In genomic region chr13:35851581-35851980, GRCm38 (mm10) we compare ENCODE assay signal across 22 mouse cellular contexts. TPM values are rescaled to one million over a fixed set of nuclear protein-coding genes. Genes with fewer than 3 reads are reported as not detected.
A peak's percentile ranks its signal among the peaks of the same experiment; 100 is the strongest.
DNase-seq lines count a peak whose midpoint lies in the region; ATAC-seq and TF ChIP-seq lines count a peak whose summit lies in the region.
"Had no signal": no experiment of that assay in that cellular context is flagged by ENCODE, and none has a peak within 500 bp of the region (broad histone marks: within the 10 kb centered on the region; RNA-seq: fewer than 3 reads in every experiment).

No protein-coding gene starts in this region.

- peaks cover 92% of the 10 kb centered on the region for H3K4me1 ChIP-seq in E14TG2a.4 (replicated peaks; ENCODE audit: low read depth, low read length)
- peaks cover 11% of the 10 kb centered on the region for H3K4me1 ChIP-seq in ES-Bruce4 (ENCODE audit: control insufficient read depth, insufficient read depth, low read length)
- peaks cover 19% of the 10 kb centered on the region for H3K4me1 ChIP-seq in cerebellum, adult 2 months (ENCODE audit: control insufficient read depth, insufficient read depth, low read length)
- H3K4me1 ChIP-seq in intestine, embryonic 16.5 days (ENCODE audit: control insufficient read depth, insufficient read depth, low read length): no peaks in the 10 kb centered on the region; the same call in 1 of the 2 replicates
- peaks cover 5% of the 10 kb centered on the region; the same call in 1 of the 2 replicates for H3K4me1 ChIP-seq in lung, postnatal 0 days (ENCODE audit: insufficient read depth, low read depth, low read length)
- H3K4me1 ChIP-seq: embryonic facial prominence, embryonic 12.5 days; forebrain, embryonic 15.5 days had no signal

- 41% methylated on average over 6 of the region's 6 CpGs for WGBS in cerebellum, adult 2 months
- WGBS in intestine, embryonic 16.5 days: 92% methylated on average over 6 of the region's 6 CpGs
- 93% methylated on average over 6 of the region's 6 CpGs for WGBS in lung, postnatal 0 days

- no peak for TF ChIP-seq EP300 in ES-Bruce4 (IDR thresholded peaks at IDR 0.05; ENCODE audit: insufficient read depth, low read depth, low read length)
- no peak for TF ChIP-seq EP300 in lung, postnatal 0 days (IDR thresholded peaks at IDR 0.05)

- H3K4me2 ChIP-seq in intestine, embryonic 16.5 days (ENCODE audit: low read depth, low read length): no peak overlapping the region
- no peak overlapping the region for H3K4me2 ChIP-seq in lung, postnatal 0 days (replicated peaks; ENCODE audit: low read depth, low read length)
- H3K4me2 ChIP-seq: embryonic facial prominence, embryonic 12.5 days; forebrain, embryonic 15.5 days; heart, embryonic 11.5 days; heart, embryonic 15.5 days; hindbrain, embryonic 14.5 days had no signal

- peak overlapping the region; percentile 79 for H3K4me3 ChIP-seq in E14TG2a.4 (replicated peaks; ENCODE audit: low read length)
- H3K4me3 ChIP-seq in ES-Bruce4 (ENCODE audit: low read depth, low read length): no peak overlapping the region
- H3K4me3 ChIP-seq in cerebellum, adult 2 months (replicated peaks; ENCODE audit: insufficient read depth, low read depth, low read length): no peak overlapping the region
- no peak overlapping the region for H3K4me3 ChIP-seq in intestine, embryonic 16.5 days (ENCODE audit: low read length)
- no peak overlapping the region for H3K4me3 ChIP-seq in lung, postnatal 0 days (ENCODE audit: low read depth, low read length)
- H3K4me3 ChIP-seq: embryonic facial prominence, embryonic 12.5 days; forebrain, embryonic 15.5 days; heart, embryonic 15.5 days; hindbrain, embryonic 10.5 days had no signal

- peak overlapping the region; percentile 51 for H3K27ac ChIP-seq in ES-Bruce4 (ENCODE audit: insufficient read depth, low read length)
- H3K27ac ChIP-seq in cerebellum, adult 2 months (ENCODE audit: insufficient read depth, low read length): no peak overlapping the region
- no peak overlapping the region for H3K27ac ChIP-seq in intestine, embryonic 16.5 days (ENCODE audit: low read length)
- no peak overlapping the region for H3K27ac ChIP-seq in lung, postnatal 0 days (ENCODE audit: low read length)
- H3K27ac ChIP-seq: embryonic facial prominence, embryonic 12.5 days; forebrain, embryonic 15.5 days; heart, embryonic 15.5 days; hindbrain, embryonic 10.5 days; hindbrain, embryonic 14.5 days had no signal

- TF ChIP-seq POLR2A in ES-Bruce4 (IDR thresholded peaks at IDR 0.05; ENCODE audit: insufficient read depth, low read length): no peak
- TF ChIP-seq POLR2A in cerebellum, adult 2 months (IDR thresholded peaks at IDR 0.05; ENCODE audit: borderline replicate concordance, insufficient read depth, low read length): no peak

- TF ChIP-seq CTCF in E14TG2a.4 (conservative IDR thresholded peaks at IDR 0.05; ENCODE audit: low read length) (no peak), ES-Bruce4 (IDR thresholded peaks at IDR 0.05; ENCODE audit: low read depth, low read length) (no peak)
- no peak for TF ChIP-seq CTCF in cerebellum, adult 2 months (IDR thresholded peaks at IDR 0.05; ENCODE audit: borderline replicate concordance, insufficient read depth, low read depth, low read length)
- TF ChIP-seq CTCF in lung, postnatal 0 days (IDR thresholded peaks at IDR 0.05): no peak

- DNase-seq in cerebellum, adult 2 months: peak; percentile 35 to 57
- DNase-seq in cerebellum, postnatal 10 days: peak; percentile 26 to 40
- no peak for DNase-seq in kidney, adult 8-10 months
- DNase-seq in lung, postnatal 0 days (ENCODE audit: low spot score): no peak
- DNase-seq: adrenal gland, adult 2 months; adrenal gland, postnatal 25 days; gastrocnemius, postnatal 10 days; heart, adult 18-20 months; kidney, adult 11 months had no signal

- H3K9me3 ChIP-seq in E14TG2a.4 (ENCODE audit: low read length) (no peaks in the 10 kb centered on the region), ES-Bruce4 (replicated peaks; ENCODE audit: control insufficient read depth, insufficient read depth, low read length, poor library complexity, severe bottlenecking) (no peaks in the 10 kb centered on the region)
- no peaks in the 10 kb centered on the region for H3K9me3 ChIP-seq in intestine, embryonic 16.5 days (ENCODE audit: control insufficient read depth, low read length)
- H3K9me3 ChIP-seq in lung, postnatal 0 days (ENCODE audit: low read length): no peaks in the 10 kb centered on the region
- H3K9me3 ChIP-seq: embryonic facial prominence, embryonic 12.5 days; forebrain, embryonic 15.5 days; heart, embryonic 15.5 days; hindbrain, embryonic 10.5 days had no signal

- H3K27me3 ChIP-seq in E14TG2a.4 (ENCODE audit: insufficient read depth, low read length): no peaks in the 10 kb centered on the region
- H3K27me3 ChIP-seq in ES-Bruce4 (ENCODE audit: control insufficient read depth, insufficient read depth, low read length, poor library complexity, severe bottlenecking): no peaks in the 10 kb centered on the region
- H3K27me3 ChIP-seq in cerebellum, adult 2 months (ENCODE audit: control insufficient read depth, insufficient read depth, low read length): no peaks in the 10 kb centered on the region
- no peaks in the 10 kb centered on the region for H3K27me3 ChIP-seq in intestine, embryonic 16.5 days (replicated peaks; ENCODE audit: control insufficient read depth, insufficient read depth, low read length)
- no peaks in the 10 kb centered on the region for H3K27me3 ChIP-seq in lung, postnatal 0 days (replicated peaks; ENCODE audit: insufficient read depth, low read length)
- H3K27me3 ChIP-seq: embryonic facial prominence, embryonic 12.5 days; forebrain, embryonic 15.5 days; heart, embryonic 15.5 days; Patski had no signal

- no peak for ATAC-seq in frontal cortex, adult (ENCODE audit: low TSS enrichment)
- no peak for ATAC-seq in intestine, embryonic 16.5 days
- no peak for ATAC-seq in lung, postnatal 0 days
- ATAC-seq: activated CD4-positive, CD25-positive, alpha-beta regulatory T cell, adult 4 months; forebrain, embryonic 15.5 days; inflammation-experienced regulatory T-cells, adult 6 months; Patski had no signal

- no peak overlapping the region for H3K9ac ChIP-seq in ES-Bruce4 (ENCODE audit: low read depth, poor library complexity, severe bottlenecking)
- no peak overlapping the region for H3K9ac ChIP-seq in intestine, embryonic 16.5 days (ENCODE audit: low read depth, low read length)
- no peak overlapping the region for H3K9ac ChIP-seq in lung, postnatal 0 days (replicated peaks; ENCODE audit: low read depth)
- H3K9ac ChIP-seq: embryonic facial prominence, embryonic 12.5 days; forebrain, embryonic 15.5 days; heart, embryonic 15.5 days; hindbrain, embryonic 14.5 days had no signal

- peaks cover 37% of the 10 kb centered on the region for H3K36me3 ChIP-seq in E14TG2a.4 (ENCODE audit: insufficient read depth, low read length)
- no peaks in the 10 kb centered on the region; the same call in 1 of the 2 replicates for H3K36me3 ChIP-seq in ES-Bruce4 (ENCODE audit: control insufficient read depth, insufficient read depth, low read length, poor library complexity, severe bottlenecking)
- 0 out of 2 replicates have a peak, but pooled peaks cover under 1% of the 10 kb centered on the region for H3K36me3 ChIP-seq in intestine, embryonic 16.5 days (ENCODE audit: control insufficient read depth, insufficient read depth, low read length)
- no peaks in the 10 kb centered on the region for H3K36me3 ChIP-seq in lung, postnatal 0 days (ENCODE audit: insufficient read depth, low read length)
- H3K36me3 ChIP-seq: forebrain, embryonic 15.5 days; heart, embryonic 15.5 days had no signal

RNA-seq across cellular contexts. Expression of gene Rpp40, which starts 54.6 kb away (rescaled TPM):
- 38.5 and 40.5 TPM in 2 replicates for polyA plus RNA-seq in ES-Bruce4 (2011; ENCODE audit: insufficient read depth, insufficient read length, low read depth, missing spikeins)
- 3.2 and 3.5 TPM in 2 replicates for polyA plus RNA-seq in cerebellum, adult 2 months (2012; rRNA removed)
- 14.2 and 21.0 TPM in 2 replicates for polyA plus RNA-seq in intestine, embryonic 16.5 days (2015; fragmentation: Nextera tagmentation; extraction: Ambion mirVana)
- 4.2 and 6.5 TPM in 2 replicates for polyA plus RNA-seq in lung, postnatal 0 days (2015; fragmentation: Nextera tagmentation; extraction: Ambion mirVana)

Comparison
In these comparisons a context has a peak if more than half of its experiments do, and no peak if none do; other contexts are left out.
1. DNase-seq: peak in cerebellum, adult 2 months (2 of 2) and cerebellum, postnatal 10 days (2 of 2); none in kidney, adult 8-10 months (0 of 2) and lung, postnatal 0 days (single experiment).